Mouse (Mus musculus) midbrain, embryonic 11.5 days (tissue): Measurements from ENCODE around the gene Med10. TPM values are rescaled to one million over a fixed set of nuclear protein-coding genes. Genes with fewer than 3 reads are reported as not detected.

Experiments
- ATAC-seq: fragments of 200-750 bp; cut with Nextera tagmentation; 2 replicates; pipeline ENCODE4 v1.8.0; 2017; ENCODE audit warnings: moderate TSS enrichment, moderate library complexity; ENCODE audit not compliant: low FRiP score
- DNase-seq: peaks from one replicate; pipeline ENCODE4 v3.0.0; 2015; ENCODE audit warnings: low spot score; ENCODE audit errors: missing footprints
- H3K27ac ChIP-seq: fragments of 300-500 bp; sonication (generic); 2 replicates; pipeline ENCODE4 v1.5.1; 2014; ENCODE audit warnings: low read depth, low read length
- H3K27me3 ChIP-seq: fragments of 300-500 bp; sonication (generic); 2 replicates; pipeline ENCODE4 v1.6.1; 2014; ENCODE audit warnings: mild to moderate bottlenecking, low read length, moderate library complexity, mixed read lengths; ENCODE audit not compliant: control insufficient read depth, insufficient read depth
- H3K36me3 ChIP-seq: fragments of 300-500 bp; sonication (generic); 2 replicates; pipeline ENCODE4 v1.6.1; 2014; ENCODE audit warnings: mild to moderate bottlenecking, low read length, moderate library complexity, mixed read lengths; ENCODE audit not compliant: control insufficient read depth, insufficient read depth
- H3K4me1 ChIP-seq: fragments of 300-500 bp; sonication (generic); 2 replicates; pipeline ENCODE4 v1.6.1; 2014; ENCODE audit warnings: low read length; ENCODE audit not compliant: control insufficient read depth, insufficient read depth
- H3K4me2 ChIP-seq: fragments of 300-500 bp; sonication (generic); 2 replicates; pipeline ENCODE4 v1.6.1; 2014; ENCODE audit warnings: mild to moderate bottlenecking, moderate library complexity
- H3K4me3 ChIP-seq: fragments of 300-500 bp; sonication (generic); 2 replicates; pipeline ENCODE4 v1.5.1; 2014; ENCODE audit warnings: low read depth, low read length
- H3K9ac ChIP-seq: fragments of 300-500 bp; sonication (generic); 2 replicates; pipeline ENCODE4 v1.6.1; 2014; ENCODE audit warnings: low read length
- H3K9me3 ChIP-seq: fragments of 300-500 bp; sonication (generic); 2 replicates; pipeline ENCODE4 v1.6.1; 2016; ENCODE audit warnings: low read length; ENCODE audit not compliant: control insufficient read depth
- WGBS: fragments of 180-500 bp; shearing (Covaris S2); extraction: QIAGEN DNeasy Blood & Tissue Kit; methylation state at CpG from one replicate; pipeline ENCODE4 v1.1.7; 2014; 5-methylcytosine and 5-hydroxymethylcytosine counted together
- polyA plus RNA-seq: library from polyadenylated mRNA; unstranded; fragments of >200 nt; fragmentation: Nextera tagmentation; extraction: Ambion mirVana; gene quantifications from 2 replicates; pipeline ENCODE4 v1.2.1, GENCODE M21; 2014

Med10 gene
- polyA plus RNA-seq, 1 experiment from 2014 or later, result 217 TPM

DNA sequence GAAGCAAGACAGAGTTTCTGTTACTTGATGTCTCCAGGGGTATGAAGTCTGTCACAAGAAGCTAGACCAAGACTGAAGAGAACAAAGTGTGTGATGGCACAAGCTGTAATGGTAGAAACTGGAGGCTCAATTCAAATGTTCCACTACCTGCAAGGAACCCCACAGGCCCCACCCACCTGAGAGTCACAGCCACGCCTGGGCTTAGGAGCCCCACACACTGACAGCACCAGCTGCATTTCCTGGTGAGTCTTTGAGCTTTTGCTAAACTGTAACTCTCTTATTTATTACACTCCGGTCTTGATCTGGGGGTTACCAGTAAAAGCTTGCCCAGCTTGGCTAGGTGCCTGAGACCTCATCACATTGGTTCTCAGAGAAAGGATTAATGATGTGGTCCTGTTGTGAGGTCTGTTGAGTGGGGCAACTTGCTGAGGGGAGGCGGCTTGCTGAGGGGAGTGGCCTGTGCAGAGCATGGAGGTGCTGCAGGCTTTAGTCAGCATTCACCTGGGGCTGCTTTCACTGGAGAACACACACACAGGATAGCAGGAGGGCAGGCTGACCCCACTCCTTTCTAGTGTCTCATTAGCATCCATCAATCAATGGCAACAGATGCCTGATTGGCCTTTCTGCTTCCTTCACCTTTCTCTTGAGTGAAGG is 19.1 kb downstream of the Med10 start:
- Histone ChIP-seq H3K4me1 (no peaks in the 10 kb centered on the region), H3K9ac (no peak overlapping the region), H3K27ac (no peak overlapping the region), H3K36me3 (no peaks in the 10 kb centered on the region; the same call in 1 of the 2 replicates), H3K4me2 (no peak overlapping the region), H3K9me3 (no peaks in the 10 kb centered on the region), H3K27me3 (no peaks in the 10 kb centered on the region), H3K4me3 (no peak overlapping the region)
- no peak for ATAC-seq
- no peak for DNase-seq
- 69% methylated on average over 3 of the region's 3 CpGs for WGBS

DNA sequence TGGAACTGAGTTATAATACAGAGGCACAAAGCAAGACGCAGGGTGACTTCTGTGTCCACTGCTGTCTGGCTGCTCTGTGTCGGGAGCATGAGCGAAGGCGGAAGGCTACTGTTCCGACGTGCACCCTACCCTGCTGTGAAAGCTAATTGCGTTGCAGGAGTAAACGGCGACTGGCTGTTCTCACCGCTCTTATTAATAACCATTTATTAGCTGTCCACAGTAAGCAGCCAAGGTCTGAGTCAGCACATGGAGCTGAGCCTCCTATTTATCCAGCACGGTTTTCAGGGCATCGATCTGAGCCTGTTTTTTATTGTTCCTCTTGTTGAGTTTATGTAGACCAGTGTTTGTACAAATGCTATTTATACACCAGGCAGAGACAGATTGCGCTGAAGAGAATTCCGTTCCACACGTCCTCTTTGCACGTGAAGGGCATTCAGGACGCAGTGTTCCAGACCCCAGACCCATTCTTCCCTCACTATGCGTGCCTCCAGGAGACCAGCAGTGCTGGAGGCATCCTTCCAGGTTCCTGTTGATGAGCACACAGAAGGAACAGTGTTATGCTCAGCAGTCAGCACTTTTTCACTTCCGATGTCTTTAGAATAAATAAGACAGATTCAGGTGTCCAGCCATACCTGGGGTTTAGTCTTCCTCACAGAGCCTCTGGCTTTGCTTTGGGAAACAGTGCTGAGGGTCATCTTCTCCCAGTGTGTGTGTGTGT is 21.9 kb downstream of the Med10 start:
- H3K27ac ChIP-seq, result no peak overlapping the region
- H3K27me3 ChIP-seq, result no peaks in the 10 kb centered on the region
- 0 out of 2 replicates have a peak overlapping the region, but pooled peaks have one; percentile 16 for H3K9ac ChIP-seq
- no peaks in the 10 kb centered on the region for H3K4me1 ChIP-seq
- WGBS, result 78% methylated on average over 19 of the region's 19 CpGs
- H3K4me2 ChIP-seq, result no peak overlapping the region
- ATAC-seq (no peak), DNase-seq (peak; percentile 74)
- no peak overlapping the region for H3K4me3 ChIP-seq
- no peaks in the 10 kb centered on the region for H3K9me3 ChIP-seq
- H3K36me3 ChIP-seq, result no peaks in the 10 kb centered on the region

DNA sequence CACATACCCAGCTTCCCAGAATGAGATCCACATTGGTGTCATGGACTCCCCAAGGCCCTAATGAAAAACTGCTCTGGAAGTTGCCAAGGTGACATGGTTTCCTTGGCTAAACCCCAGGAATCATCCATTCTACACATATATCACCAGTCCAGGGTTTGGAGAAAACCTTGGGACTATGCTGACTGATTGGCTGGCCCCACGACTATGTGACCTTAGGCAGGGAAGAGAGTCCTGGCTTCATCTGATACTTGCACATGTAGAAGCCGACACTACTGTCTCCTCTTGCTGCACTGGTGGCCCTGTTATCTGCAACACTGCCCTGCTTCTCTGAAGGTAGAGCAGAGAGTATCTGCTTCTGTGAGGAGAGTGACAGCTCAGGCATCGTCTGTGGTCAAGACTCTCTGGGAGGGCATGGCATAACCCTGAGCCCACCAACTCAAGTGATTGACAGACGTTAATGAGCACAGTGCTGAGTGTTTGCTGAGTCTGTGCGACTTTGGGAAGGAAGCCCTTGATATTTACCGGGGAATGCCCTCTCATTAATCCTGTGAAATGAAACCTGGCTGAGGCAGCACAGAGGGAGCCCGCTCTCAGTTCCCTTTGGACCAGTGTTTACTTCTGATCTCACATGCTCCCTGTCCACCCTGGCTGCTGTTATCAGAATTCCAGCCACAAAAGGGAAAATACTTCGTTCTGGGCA is 23.4 kb downstream of the Med10 start:
- H3K4me2 ChIP-seq, result no peak overlapping the region
- H3K9me3 ChIP-seq, result no peaks in the 10 kb centered on the region
- no peak overlapping the region for H3K9ac ChIP-seq
- H3K27me3 ChIP-seq, result no peaks in the 10 kb centered on the region
- no peak overlapping the region for H3K4me3 ChIP-seq
- H3K27ac ChIP-seq, result no peak overlapping the region; the same call in 1 of the 2 replicates
- ATAC-seq (peak; percentile 85), DNase-seq (peak; percentile 81)
- no peaks in the 10 kb centered on the region for H3K36me3 ChIP-seq
- no peaks in the 10 kb centered on the region for H3K4me1 ChIP-seq
- WGBS, result 46% methylated on average over 8 of the region's 8 CpGs

DNA sequence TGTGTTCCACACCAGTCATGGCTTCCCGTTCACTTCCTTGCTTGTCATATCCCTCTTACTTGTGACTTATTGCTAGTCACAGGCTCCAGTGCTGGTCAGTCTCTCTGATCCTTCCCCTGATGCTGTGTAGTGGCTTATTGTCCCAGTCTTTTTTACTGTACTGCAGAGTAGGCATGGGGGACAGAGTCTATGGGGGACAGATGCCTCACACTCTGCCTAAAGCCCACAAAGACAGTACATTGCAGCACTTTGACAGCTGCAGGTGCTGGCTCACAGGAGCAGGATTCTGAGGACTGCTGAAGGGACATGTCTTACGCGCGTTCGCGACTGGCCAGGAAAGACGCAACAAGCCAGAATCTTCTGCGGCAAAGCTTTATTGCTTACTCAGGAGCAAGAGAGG is 28.4 kb downstream of the Med10 start:
- DNase-seq (peak; percentile 74), ATAC-seq (no peak)
- Histone ChIP-seq H3K4me2 (no peak overlapping the region), H3K36me3 (no peaks in the 10 kb centered on the region), H3K9ac (no peak overlapping the region), H3K9me3 (no peaks in the 10 kb centered on the region), H3K27me3 (no peaks in the 10 kb centered on the region), H3K4me1 (peaks cover 3% of the 10 kb centered on the region; the same call in 1 of the 2 replicates), H3K27ac (no peak overlapping the region), H3K4me3 (no peak overlapping the region)
- 89% methylated on average over 8 of the region's 8 CpGs for WGBS

DNA sequence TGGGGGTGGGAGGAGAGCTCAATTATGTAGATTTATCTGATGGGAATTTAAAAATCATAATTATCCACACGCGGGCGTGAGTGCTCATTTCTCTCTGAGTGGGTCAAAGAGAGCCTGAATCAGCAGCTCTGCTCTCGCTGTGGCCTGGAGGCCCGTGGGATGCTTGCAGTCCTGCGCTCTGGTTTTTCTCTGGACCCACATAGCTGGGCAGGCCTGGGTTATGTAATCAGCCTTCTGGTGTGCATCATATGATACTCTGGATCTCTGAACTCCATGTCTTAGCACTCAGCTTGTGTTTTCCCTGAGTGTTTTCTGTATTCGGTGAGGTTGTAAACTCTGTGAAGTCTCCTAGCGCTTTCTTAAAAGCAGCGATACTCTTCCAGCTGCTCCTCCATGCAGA is 30.4 kb downstream of the Med10 start:
- H3K4me1 ChIP-seq, result peaks cover 3% of the 10 kb centered on the region; the same call in 1 of the 2 replicates
- ATAC-seq (no peak), DNase-seq (peak; percentile 39)
- 96% methylated on average over 9 of the region's 9 CpGs for WGBS
- H3K36me3 ChIP-seq, result no peaks in the 10 kb centered on the region
- no peak overlapping the region for H3K9ac ChIP-seq
- no peaks in the 10 kb centered on the region for H3K9me3 ChIP-seq
- no peaks in the 10 kb centered on the region for H3K27me3 ChIP-seq
- no peak overlapping the region for H3K4me3 ChIP-seq
- H3K27ac ChIP-seq, result no peak overlapping the region
- no peak overlapping the region for H3K4me2 ChIP-seq

DNA sequence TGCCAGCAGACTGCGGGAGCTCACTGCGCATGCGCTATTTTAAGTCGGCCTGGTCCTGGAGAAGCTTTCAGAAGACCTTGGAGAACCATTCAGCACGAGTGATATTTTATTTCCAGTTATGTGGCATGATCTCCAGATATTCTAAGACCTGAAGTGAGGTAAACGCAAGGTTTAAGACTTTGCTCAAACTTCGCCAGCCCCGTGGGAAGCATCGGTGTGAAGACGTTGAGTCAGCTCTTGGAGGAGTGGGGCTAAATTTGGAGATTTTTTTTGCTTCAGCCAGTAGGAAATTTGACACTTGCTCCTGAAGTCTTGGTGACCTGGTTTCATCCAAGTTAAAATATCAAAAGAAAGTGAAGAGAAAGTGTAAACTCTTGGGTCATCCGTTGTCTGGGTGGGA is 31.2 kb downstream of the Med10 start:
- H3K36me3 ChIP-seq, result no peaks in the 10 kb centered on the region
- WGBS, result 92% methylated on average over 11 of the region's 11 CpGs
- H3K9ac ChIP-seq, result no peak overlapping the region
- H3K27me3 ChIP-seq, result no peaks in the 10 kb centered on the region
- no peak overlapping the region for H3K4me3 ChIP-seq
- H3K27ac ChIP-seq, result no peak overlapping the region
- DNase-seq, result peak; percentile 49
- H3K9me3 ChIP-seq, result no peaks in the 10 kb centered on the region
- H3K4me1 ChIP-seq, result peaks cover 3% of the 10 kb centered on the region; the same call in 1 of the 2 replicates
- no peak for ATAC-seq
- H3K4me2 ChIP-seq, result no peak overlapping the region

DNA sequence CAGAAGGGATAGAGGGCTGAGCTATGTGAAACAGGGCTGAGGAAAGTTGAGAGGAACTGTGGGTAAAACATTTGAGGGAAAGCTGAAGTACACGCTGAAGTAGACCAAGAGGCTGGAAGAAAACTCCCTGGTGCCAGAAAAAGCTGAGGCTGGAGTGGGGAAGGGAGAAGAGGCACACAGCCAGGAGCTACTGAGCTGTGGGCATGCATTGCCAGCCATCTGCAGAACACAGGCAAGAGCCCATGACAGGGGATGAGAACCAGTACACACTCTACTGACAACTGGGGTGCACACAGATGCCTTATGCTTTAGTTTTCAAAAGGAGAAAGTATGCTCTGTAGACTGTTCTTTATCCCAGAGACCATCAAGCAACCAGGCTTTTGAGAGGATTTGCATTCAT is 43.4 kb downstream of the Med10 start:
- Histone ChIP-seq H3K9ac (no peak overlapping the region), H3K4me1 (no peaks in the 10 kb centered on the region), H3K4me2 (no peak overlapping the region), H3K27me3 (no peaks in the 10 kb centered on the region), H3K27ac (no peak overlapping the region), H3K36me3 (no peaks in the 10 kb centered on the region), H3K4me3 (no peak overlapping the region), H3K9me3 (no peaks in the 10 kb centered on the region)
- DNase-seq, result no peak
- WGBS, result 91% methylated on average over 1 of the region's 1 CpGs
- ATAC-seq, result no peak

DNA sequence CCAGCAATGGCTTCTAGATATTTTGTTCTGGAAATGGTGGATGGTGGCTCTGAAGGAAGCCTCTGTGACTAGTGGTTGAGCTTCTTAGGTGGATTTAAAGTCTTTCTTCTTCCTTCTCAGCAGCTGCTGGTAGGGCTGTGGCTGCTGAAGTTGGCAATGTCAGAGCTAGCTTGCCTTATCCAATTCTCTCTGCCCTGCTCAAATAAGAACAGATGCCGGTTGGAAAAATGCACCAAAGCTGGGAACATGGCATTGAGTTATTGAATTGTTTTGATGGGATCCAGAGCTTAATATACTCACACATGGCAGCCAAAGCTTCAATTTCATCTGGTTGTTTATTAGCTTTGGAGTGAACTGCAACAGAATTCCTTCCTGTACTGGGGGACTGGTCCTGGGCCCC is 47.4 kb downstream of the Med10 start:
- Histone ChIP-seq H3K27me3 (no peaks in the 10 kb centered on the region), H3K27ac (no peak overlapping the region), H3K9me3 (no peaks in the 10 kb centered on the region), H3K9ac (no peak overlapping the region), H3K4me1 (no peaks in the 10 kb centered on the region), H3K36me3 (no peaks in the 10 kb centered on the region), H3K4me3 (no peak overlapping the region), H3K4me2 (no peak overlapping the region)
- 90% methylated on average over 1 of the region's 1 CpGs for WGBS
- ATAC-seq, result no peak
- no peak for DNase-seq

DNA sequence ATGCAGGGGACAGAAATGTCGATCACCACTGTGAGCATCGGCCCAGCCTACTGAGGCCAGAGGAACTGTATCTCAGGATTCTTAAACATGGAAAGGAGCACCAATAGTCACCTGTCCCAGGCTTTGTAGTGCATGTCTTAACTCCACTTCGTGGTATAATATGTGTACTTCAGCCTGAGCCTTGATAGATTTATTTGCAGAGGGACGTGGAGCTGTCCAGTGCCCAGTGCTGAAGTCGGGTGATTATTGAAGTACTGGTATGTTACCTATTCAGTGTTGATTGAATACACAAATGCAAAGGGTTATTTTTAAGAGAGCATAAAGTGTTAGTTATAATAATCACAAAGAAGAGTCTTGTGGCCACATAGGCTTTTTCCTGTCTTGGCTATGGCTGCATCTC is 50.1 kb downstream of the Med10 start:
- no peak for ATAC-seq
- H3K4me1 ChIP-seq, result no peaks in the 10 kb centered on the region
- H3K27me3 ChIP-seq, result no peaks in the 10 kb centered on the region
- WGBS, result 76% methylated on average over 5 of the region's 5 CpGs
- no peaks in the 10 kb centered on the region for H3K9me3 ChIP-seq
- DNase-seq, result peak; percentile 87
- H3K27ac ChIP-seq, result no peak overlapping the region
- no peak overlapping the region for H3K9ac ChIP-seq
- no peak overlapping the region for H3K4me3 ChIP-seq
- no peak overlapping the region for H3K4me2 ChIP-seq
- H3K36me3 ChIP-seq, result no peaks in the 10 kb centered on the region
